Mouse (Mus musculus) liver, embryonic 15.5 days (tissue): Measurements from ENCODE around the gene Nxnl1. TPM values are rescaled to one million over a fixed set of nuclear protein-coding genes. Genes with fewer than 3 reads are reported as not detected.

Experiments
- ATAC-seq: fragments of 200-750 bp; cut with Nextera tagmentation; 2 replicates; pipeline ENCODE4 v1.8.0; 2017; ENCODE audit warnings: moderate number of reproducible peaks, mild to moderate bottlenecking, moderate library complexity; ENCODE audit not compliant: insufficient read depth
- H3K27ac ChIP-seq: fragments of 300-500 bp; sonication (generic); replicated peaks from 2 replicates; pipeline ENCODE4 v1.5.1; 2015; ENCODE audit warnings: mild to moderate bottlenecking, inconsistent platforms
- H3K27me3 ChIP-seq: fragments of 300-500 bp; sonication (generic); 2 replicates; pipeline ENCODE4 v1.6.1; 2015; ENCODE audit warnings: mild to moderate bottlenecking, inconsistent platforms
- H3K36me3 ChIP-seq: fragments of 300-500 bp; sonication (generic); replicated peaks from 2 replicates; pipeline ENCODE4 v1.6.1; 2015; ENCODE audit warnings: moderate library complexity, mild to moderate bottlenecking, inconsistent platforms
- H3K4me1 ChIP-seq: fragments of 300-500 bp; sonication (generic); replicated peaks from 2 replicates; pipeline ENCODE4 v1.6.1; 2015; ENCODE audit warnings: inconsistent platforms
- H3K4me2 ChIP-seq: fragments of 300-500 bp; sonication (generic); 2 replicates; pipeline ENCODE4 v1.6.1; 2015; ENCODE audit warnings: moderate library complexity, mild to moderate bottlenecking, inconsistent platforms
- H3K4me3 ChIP-seq: fragments of 300-500 bp; sonication (generic); replicated peaks from 2 replicates; pipeline ENCODE4 v1.5.1; 2015; ENCODE audit warnings: mild to moderate bottlenecking, inconsistent platforms
- H3K9ac ChIP-seq: fragments of 300-500 bp; sonication (generic); 2 replicates; pipeline ENCODE4 v1.6.1; 2015; ENCODE audit warnings: moderate library complexity, mild to moderate bottlenecking, inconsistent platforms
- H3K9me3 ChIP-seq: fragments of 300-500 bp; sonication (generic); replicated peaks from 2 replicates; pipeline ENCODE4 v1.6.1; 2016; ENCODE audit warnings: inconsistent platforms
- WGBS: fragments of 180-500 bp; shearing (Covaris S2); methylation state at CpG from one replicate; pipeline ENCODE4 v1.1.7; 2015; ENCODE audit warnings: mixed read lengths; ENCODE audit not compliant: insufficient replicate concordance; 5-methylcytosine and 5-hydroxymethylcytosine counted together
- polyA plus RNA-seq: library from polyadenylated mRNA; unstranded; fragments of >200 nt; fragmentation: Nextera tagmentation; extraction: Ambion mirVana; gene quantifications from 2 replicates; pipeline ENCODE4 v1.2.1, GENCODE M21; 2015

Nxnl1 gene
- polyA plus RNA-seq, 1 experiment from 2014 or later = not detected

- ATAC-seq = no peak
- WGBS = 72% methylated on average over 2 of the region's 2 CpGs
- Histone ChIP-seq H3K4me1 (peaks cover 29% of the 10 kb centered on the region), H3K9ac (no peak overlapping the region), H3K36me3 (no peaks in the 10 kb centered on the region), H3K4me3 (no peak overlapping the region), H3K4me2 (no peak overlapping the region), H3K27me3 (peaks cover 37% of the 10 kb centered on the region), H3K27ac (no peak overlapping the region), H3K9me3 (no peaks in the 10 kb centered on the region)
These were observed 11.8 kb downstream of the Nxnl1 start for GRCm38 (mm10) chr8:71554644-71555043.

GRCm38 (mm10) chr8:71554001-71554400 lies 12.4 kb downstream of the Nxnl1 start:
- peaks cover 30% of the 10 kb centered on the region for H3K27me3 ChIP-seq
- no peak overlapping the region for H3K4me2 ChIP-seq
- no peak overlapping the region for H3K27ac ChIP-seq
- H3K4me1 ChIP-seq = peaks cover 23% of the 10 kb centered on the region
- ATAC-seq = no peak
- no peaks in the 10 kb centered on the region for H3K36me3 ChIP-seq
- H3K9ac ChIP-seq = no peak overlapping the region
- WGBS = 45% methylated on average over 6 of the region's 6 CpGs
- no peak overlapping the region for H3K4me3 ChIP-seq
- no peaks in the 10 kb centered on the region for H3K9me3 ChIP-seq

- H3K27me3 ChIP-seq = peaks cover 18% of the 10 kb centered on the region
- no peak for ATAC-seq
- H3K9ac ChIP-seq = no peak overlapping the region
- H3K4me3 ChIP-seq = no peak overlapping the region
- H3K4me1 ChIP-seq = peaks cover 10% of the 10 kb centered on the region
- no peak overlapping the region for H3K27ac ChIP-seq
- H3K36me3 ChIP-seq = peaks cover 9% of the 10 kb centered on the region
- H3K9me3 ChIP-seq = no peaks in the 10 kb centered on the region
- no peak overlapping the region for H3K4me2 ChIP-seq
- WGBS = 59% methylated on average over 6 of the region's 6 CpGs
These were observed 13.6 kb downstream of the Nxnl1 start for GRCm38 (mm10) chr8:71552770-71553169.

DNA sequence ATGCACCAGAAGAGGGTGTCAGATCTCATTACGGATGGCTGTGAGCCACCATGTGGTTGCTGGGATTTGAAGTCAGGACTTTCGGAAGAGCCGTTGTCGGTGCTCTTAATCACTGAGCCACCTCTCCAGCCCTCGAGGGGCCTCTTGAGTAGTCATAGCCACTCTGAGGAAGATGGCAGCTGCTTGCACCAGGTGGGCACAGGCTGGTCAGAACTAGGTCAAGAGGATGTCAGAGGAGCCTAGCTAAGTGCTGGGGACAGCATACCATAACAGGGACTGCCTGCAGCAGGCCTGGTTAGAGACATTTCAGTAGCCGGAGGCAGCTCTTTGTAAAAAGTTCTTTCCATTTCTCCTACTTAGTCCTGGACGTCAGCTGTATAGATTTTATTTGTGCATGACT lies 15.6 kb downstream of the Nxnl1 start:
- H3K27me3 ChIP-seq = no peaks in the 10 kb centered on the region
- 61% methylated on average over 7 of the region's 7 CpGs for WGBS
- peaks cover 22% of the 10 kb centered on the region for H3K36me3 ChIP-seq
- H3K9me3 ChIP-seq = no peaks in the 10 kb centered on the region
- no peak for ATAC-seq
- H3K9ac ChIP-seq = no peak overlapping the region
- H3K4me3 ChIP-seq = no peak overlapping the region
- H3K4me2 ChIP-seq = no peak overlapping the region
- peaks cover 10% of the 10 kb centered on the region for H3K4me1 ChIP-seq
- H3K27ac ChIP-seq = no peak overlapping the region

- no peak overlapping the region for H3K27ac ChIP-seq
- no peak for ATAC-seq
These were observed 18.8 kb downstream of the Nxnl1 start for GRCm38 (mm10) chr8:71547590-71547989.

GRCm38 (mm10) chr8:71545053-71545452 lies 21.3 kb downstream of the Nxnl1 start:
- Histone ChIP-seq H3K9ac (no peak overlapping the region), H3K4me3 (no peak overlapping the region), H3K9me3 (no peaks in the 10 kb centered on the region), H3K27ac (no peak overlapping the region), H3K27me3 (no peaks in the 10 kb centered on the region), H3K4me1 (peaks cover 17% of the 10 kb centered on the region), H3K4me2 (no peak overlapping the region), H3K36me3 (peaks cover 25% of the 10 kb centered on the region)
- ATAC-seq = no peak
- 80% methylated on average over 11 of the region's 11 CpGs for WGBS

More at GRCm38 (mm10) chr8:71547590-71547989, 18.8 kb downstream of the Nxnl1 start:
- Histone ChIP-seq H3K9me3 (no peaks in the 10 kb centered on the region), H3K27me3 (no peaks in the 10 kb centered on the region), H3K4me1 (peaks cover 13% of the 10 kb centered on the region), H3K4me2 (no peak overlapping the region), H3K4me3 (no peak overlapping the region), H3K36me3 (peaks cover 25% of the 10 kb centered on the region), H3K9ac (no peak overlapping the region)
- 77% methylated on average over 7 of the region's 7 CpGs for WGBS

DNA sequence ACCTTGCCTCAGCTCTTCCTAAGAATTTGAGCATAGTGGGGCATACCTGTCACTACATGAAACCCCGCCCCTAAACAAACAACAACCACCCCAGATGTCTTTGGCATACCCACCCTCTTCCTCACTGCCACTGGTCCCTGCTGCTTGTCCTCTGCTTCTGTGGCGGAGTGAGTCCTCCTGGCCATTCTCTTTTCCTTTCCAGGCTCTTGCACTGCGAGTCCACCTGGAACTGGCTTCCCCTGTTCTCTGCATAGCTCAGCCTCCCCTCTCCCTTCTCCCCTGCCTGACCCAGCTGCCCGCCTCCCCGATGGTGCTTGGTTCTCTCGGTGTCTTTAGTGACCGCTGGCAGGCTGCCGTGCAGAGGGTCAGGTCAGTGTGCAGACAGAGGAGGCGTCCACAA lies 22.6 kb downstream of the Nxnl1 start:
- Histone ChIP-seq H3K36me3 (peaks cover 25% of the 10 kb centered on the region), H3K4me3 (peak overlapping the region; percentile 77), H3K9ac (no peak overlapping the region), H3K27ac (no peak overlapping the region), H3K4me2 (peak overlapping the region; percentile 96), H3K27me3 (no peaks in the 10 kb centered on the region), H3K9me3 (no peaks in the 10 kb centered on the region), H3K4me1 (peaks cover 17% of the 10 kb centered on the region)
- WGBS = 77% methylated on average over 9 of the region's 9 CpGs
- ATAC-seq = no peak

GRCm38 (mm10) chr8:71542632-71543343 lies 23.6 kb downstream of the Nxnl1 start, which contains the start of gene Mvb12a:
TSS of gene Mvb12a (plus strand) at chr8:71542922.
- under 1% methylated on average over 55 of the region's 55 CpGs for WGBS
- Histone ChIP-seq H3K36me3 (peaks cover 16% of the 10 kb centered on the region; the same call in 1 of the 2 replicates), H3K9ac (peak within 1 kb of the TSS; percentile 59), H3K27ac (peak within 1 kb of the TSS; percentile 76), H3K4me1 (peaks cover 26% of the 10 kb centered on the region), H3K27me3 (no peaks in the 10 kb centered on the region), H3K4me3 (peak within 1 kb of the TSS; percentile 77), H3K4me2 (peak within 1 kb of the TSS; percentile 96), H3K9me3 (no peaks in the 10 kb centered on the region)
- ATAC-seq = peak; percentile 89

DNA sequence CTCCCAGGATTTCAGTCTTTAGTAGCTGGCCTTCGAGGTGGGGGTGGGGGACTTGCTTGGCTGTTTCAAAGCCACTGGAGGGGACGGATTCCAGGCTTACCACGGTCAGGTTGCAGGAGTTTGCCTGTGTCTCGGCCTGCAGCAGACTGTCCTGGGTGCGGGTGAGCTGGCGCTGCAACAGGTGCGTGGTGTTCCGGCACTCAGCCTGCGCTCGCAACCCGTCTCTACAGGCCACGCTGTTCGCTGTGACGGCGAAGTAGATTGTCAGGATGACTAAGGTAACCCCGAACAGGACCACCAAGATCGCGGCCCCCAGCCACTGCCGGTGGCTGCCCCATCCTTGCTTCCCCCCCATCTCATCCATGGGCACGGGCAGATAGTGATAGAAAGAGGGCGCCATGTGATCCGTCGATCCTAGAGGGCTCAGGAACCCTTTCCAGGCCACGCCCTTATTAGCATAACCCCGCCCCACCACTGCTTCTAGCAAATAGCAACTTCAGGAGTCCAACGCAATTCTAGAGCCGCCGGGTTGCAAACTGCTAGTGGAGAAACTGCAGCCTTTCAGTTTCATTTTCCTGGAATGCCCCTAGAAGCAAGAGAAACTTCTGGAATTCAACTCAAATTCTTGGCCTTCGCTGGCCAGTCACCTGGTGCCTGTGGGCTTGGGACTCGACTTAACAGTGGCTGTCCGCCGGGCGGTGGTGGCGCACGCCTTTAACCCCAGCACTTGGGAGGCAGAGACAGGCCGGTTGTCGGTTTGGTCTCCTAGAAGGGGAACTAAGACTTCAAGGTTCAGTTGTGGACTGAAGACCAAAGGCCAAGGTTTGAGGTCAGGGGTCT lies 29.2 kb downstream of the Nxnl1 start, which contains the start of gene Bst2:
TSS of gene Bst2 (minus strand) at position 429 of the 840 bp plus-strand sequence.
- WGBS = under 1% methylated on average over 37 of the region's 37 CpGs
- Histone ChIP-seq H3K27ac (peak within 1 kb of the TSS; percentile 76), H3K4me1 (peaks cover 29% of the 10 kb centered on the region), H3K27me3 (no peaks in the 10 kb centered on the region), H3K36me3 (no peaks in the 10 kb centered on the region), H3K4me2 (peak within 1 kb of the TSS; percentile 84), H3K9me3 (no peaks in the 10 kb centered on the region), H3K4me3 (peak within 1 kb of the TSS; percentile 66), H3K9ac (peak within 1 kb of the TSS; percentile 62)
- peak; percentile 87 for ATAC-seq

DNA sequence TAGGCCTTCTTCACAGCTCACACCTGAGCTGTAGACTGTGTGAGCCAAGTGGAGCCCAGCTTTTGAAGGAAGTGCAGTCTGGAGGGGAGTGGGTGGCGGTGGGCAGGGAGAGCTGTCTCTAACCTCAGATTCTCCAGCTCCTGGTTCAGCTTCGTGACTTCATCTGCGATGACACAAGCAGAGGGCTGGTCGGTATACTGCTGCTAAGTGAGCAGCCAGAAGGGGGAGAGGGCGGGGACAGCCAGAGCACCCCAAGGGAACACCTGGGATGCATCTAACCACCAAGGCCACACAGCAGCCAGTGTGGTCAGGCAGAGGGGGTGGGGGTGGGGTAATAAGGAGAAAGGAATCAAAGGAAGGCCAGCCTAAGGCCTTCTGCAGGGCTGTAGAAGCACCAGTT lies 30.7 kb downstream of the Nxnl1 start:
- Histone ChIP-seq H3K9me3 (no peaks in the 10 kb centered on the region), H3K9ac (no peak overlapping the region), H3K27me3 (no peaks in the 10 kb centered on the region), H3K4me2 (no peak overlapping the region), H3K4me1 (peaks cover 31% of the 10 kb centered on the region), H3K27ac (no peak overlapping the region), H3K4me3 (no peak overlapping the region), H3K36me3 (no peaks in the 10 kb centered on the region)
- 69% methylated on average over 5 of the region's 5 CpGs for WGBS
- ATAC-seq = no peak

DNA sequence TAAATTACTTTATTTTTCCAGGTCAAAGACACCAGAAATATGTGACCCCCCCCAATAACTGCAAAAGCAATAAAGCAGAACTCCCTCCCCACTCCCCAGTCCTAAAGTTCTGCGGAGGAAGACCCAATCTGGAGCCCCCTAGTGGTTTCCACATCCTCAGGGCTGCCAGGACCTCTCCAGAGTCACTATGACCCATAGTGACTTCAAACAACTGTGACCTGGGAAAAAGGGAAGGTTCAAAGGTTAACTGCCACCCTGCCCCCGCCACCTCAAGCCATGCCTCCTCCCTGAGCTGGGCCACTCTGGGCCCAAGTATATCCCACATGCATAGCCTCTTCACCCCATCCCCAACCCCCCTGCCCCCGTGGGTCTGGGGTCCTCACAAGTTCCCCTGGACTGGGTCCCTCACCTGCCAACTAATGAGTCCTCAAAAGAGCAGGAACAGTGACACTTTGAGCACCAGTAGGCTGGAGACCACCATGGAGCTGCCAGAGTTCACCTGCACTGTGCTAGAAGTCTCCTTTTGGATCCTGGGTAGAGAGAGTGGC lies 32.1 kb downstream of the Nxnl1 start:
- Histone ChIP-seq H3K36me3 (no peaks in the 10 kb centered on the region), H3K4me2 (no peak overlapping the region), H3K4me3 (no peak overlapping the region), H3K27me3 (no peaks in the 10 kb centered on the region), H3K9ac (no peak overlapping the region), H3K4me1 (peaks cover 31% of the 10 kb centered on the region), H3K27ac (no peak overlapping the region), H3K9me3 (no peaks in the 10 kb centered on the region)
- ATAC-seq = no peak
- WGBS = 46% methylated on average over 3 of the region's 3 CpGs
